Mouse (Mus musculus): Measurements from ENCODE around the gene Tns1.
"Not testable (repeated sequence)": the region's sequence is repeated elsewhere in the genome, so short reads cannot be mapped to it uniquely, and the experiment has no call there.

The Tns1 gene

DNA sequence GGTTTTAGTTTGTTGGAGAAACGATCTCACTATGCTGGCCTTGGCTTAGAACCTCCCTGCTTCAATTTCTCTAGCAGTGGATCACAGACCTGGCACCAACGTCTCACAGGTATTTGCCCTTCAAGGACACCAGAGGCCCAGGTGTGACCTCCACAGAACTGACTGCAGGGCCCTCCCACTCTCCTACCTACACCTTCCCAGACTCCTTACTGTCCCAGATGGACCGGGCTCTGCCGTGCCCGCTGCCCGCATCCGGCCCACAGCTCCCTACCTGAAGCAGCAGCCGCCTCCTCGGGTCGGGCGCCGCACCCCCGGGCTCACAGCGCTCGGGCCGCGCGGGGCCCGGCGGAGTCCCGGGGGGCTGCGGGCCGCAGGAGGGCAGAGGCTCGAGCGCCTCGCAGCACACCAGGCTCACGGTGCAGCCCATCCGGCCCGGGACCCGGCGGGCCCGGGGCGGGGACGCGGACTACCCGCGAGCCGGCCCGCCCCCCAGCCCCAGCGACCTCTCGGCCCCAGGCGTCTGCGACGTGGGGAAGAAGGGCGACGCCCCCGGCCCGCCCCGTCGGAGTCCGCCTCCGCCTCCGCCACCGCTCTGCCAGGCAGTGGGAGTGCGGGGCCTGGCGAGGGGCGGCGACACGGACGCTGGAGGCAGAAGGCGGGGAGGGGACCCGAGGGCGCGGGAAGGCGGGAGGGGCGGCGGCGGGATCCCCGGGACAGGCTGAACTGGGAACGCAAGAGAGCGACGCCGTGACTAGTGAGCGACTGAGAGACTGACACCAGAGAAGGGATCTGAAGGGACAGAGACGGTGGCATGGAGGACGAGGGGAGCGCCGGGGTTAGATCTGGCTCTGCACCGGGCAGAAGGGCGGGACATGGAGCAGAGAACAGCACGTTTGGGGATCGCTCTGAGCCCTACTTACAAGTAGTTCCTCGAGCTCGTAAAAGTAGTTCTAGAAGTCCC lies at the start of gene Tns1:
Gene Tns1, minus strand, starts transcription at position 429 of the 961 bp plus-strand sequence.
- peak; percentile 77 to 85 for DNase-seq

DNA sequence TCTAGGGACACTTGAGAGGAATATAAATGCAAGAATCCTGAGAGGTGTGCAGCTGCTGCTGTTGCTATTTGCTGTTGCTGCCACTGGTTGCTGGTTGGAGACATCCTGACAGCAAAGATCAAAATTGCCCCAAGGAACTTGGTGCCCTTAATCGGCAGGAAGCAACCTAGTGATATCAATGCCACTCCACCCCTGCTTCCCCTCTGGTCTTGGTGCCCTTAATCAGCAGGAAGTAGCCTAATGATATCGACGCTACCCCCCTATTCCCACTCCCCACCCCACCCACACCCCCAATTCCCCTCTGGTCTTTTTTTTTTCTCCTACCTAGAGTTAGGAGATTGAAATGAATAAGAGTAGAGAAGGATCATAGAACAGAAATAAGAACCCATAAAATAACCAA lies 48.5 kb upstream of the Tns1 start:
- DNase-seq: no peak

DNA sequence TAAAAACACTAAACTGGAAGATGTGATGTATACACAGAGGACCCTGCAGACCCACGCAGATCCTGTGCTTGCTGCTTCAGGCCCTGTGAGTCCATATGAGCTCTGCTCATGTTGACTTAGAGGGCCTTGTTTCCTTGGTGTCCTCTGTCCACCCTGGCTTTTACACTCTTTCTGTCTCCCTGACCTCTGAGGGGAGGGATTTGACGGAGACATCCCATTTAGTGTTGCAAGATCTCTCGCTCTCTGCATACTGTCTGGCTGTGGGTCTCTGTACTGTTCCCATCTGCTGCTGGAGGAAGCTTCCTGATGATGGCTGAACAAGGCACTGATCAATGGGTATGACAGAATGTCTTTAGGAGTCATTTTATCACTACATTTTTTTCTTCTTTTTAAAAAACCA lies 45.5 kb upstream of the Tns1 start:
- DNase-seq: no peak

DNA sequence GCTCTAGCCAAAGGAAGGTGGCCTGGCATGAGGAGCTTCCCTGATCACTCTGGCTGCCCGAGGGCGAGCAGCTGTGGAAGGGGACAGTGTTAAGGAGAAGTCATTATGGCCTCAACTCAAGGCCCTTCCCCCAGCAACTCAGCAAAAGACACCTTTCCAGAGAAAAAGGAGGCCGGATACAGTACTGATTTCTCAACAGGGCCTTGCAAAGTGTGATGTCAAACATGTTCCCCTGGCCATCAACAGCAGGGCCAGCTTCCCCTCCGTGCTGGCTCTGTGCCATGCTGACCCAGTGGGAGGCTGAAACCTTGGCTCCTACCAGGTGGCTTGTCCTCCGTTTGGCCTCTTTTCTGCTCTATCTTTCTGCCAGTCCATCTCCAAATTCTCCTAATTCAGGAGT lies 42.9 kb upstream of the Tns1 start:
- no peak for DNase-seq

DNA sequence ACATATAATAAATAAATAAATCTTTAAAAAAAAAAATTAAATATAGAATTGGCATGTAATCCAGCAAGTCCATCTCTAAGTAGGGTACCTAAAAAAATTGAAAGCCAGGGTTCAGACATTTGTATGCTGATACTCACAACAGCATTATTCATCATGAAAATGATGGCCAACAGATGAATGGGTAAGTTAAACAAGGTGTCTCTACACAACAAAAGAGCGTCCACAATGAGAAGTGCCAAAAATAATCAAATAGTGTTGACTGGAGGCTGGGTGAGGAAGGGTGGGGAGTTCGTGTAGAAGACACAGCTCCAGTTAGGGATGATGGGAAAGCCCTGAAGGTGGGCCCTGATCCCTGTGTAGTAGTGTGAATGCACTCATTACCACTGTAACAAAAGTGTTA lies 35.8 kb upstream of the Tns1 start:
- DNase-seq: no peak

DNA sequence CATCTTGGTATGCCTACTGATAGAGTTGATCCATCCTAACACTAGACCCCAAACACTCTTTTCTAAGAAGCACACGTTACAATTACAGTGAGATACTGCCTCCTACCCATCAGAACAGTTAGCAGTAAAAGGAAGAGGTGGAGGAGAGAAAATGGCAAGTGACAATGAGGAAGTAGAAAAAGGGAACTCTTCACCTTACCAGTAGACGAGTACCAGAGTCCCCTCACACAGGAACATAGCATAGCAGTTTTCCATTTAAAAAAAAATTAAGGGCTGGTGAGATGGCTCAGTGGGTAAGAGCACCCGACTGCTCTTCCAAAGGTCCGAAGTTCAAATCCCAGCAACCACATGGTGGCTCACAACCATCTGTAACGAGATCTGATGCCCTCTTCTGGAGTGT lies 35.4 kb upstream of the Tns1 start:
- not testable (repeated sequence) for DNase-seq

DNA sequence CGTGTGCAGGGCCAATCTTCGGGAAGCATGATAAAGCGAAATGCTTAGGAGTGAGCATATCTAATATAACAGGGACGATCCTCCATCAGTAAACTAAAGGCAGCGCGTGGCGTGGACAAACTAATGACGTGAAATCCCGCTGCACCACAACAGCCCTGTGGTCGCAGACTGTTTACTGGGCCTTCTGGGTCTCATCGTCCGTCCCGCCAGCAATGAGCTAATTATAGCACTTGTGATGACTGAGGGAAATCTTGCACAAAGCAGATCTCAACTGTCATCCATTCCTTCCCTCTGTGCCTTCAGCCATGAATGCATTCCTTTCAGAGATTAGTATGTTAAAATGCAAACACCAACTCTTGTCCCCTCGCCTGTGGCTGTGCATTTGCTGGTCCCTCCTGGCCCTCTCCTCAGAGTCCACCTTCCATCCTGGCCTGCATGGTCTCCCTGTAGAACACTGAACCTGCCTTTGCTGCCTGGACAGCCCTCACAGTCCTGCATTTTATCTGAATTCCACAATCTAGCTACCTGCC lies 32.2 kb upstream of the Tns1 start:
- DNase-seq: no peak

DNA sequence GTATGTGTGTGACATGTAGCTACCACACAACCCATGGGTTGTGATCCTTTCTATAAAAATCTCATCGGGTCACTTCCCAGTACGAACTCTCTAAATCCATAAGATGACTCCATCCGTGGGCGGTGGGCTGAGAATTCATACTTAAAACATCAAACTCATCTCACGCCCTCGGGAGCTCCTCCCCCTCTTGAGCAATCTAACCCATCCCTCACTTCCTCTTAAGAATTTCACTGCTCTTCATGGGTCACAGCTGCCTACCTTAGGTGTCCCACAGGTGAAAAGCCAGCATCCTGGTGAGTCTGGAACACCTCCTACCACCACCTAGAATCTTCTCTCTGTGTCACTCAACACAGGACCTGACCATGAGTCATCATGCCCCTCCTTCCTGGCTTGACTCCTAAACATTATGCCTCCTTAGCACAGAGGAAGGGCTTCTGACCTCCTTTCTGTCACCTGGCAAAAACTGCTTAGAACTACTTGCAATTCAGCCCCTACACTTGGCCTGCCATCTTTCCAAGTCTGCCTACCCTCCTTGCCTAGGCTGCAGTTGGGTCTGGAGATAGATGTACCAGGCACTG lies 31.3 kb upstream of the Tns1 start:
- no peak for DNase-seq

DNA sequence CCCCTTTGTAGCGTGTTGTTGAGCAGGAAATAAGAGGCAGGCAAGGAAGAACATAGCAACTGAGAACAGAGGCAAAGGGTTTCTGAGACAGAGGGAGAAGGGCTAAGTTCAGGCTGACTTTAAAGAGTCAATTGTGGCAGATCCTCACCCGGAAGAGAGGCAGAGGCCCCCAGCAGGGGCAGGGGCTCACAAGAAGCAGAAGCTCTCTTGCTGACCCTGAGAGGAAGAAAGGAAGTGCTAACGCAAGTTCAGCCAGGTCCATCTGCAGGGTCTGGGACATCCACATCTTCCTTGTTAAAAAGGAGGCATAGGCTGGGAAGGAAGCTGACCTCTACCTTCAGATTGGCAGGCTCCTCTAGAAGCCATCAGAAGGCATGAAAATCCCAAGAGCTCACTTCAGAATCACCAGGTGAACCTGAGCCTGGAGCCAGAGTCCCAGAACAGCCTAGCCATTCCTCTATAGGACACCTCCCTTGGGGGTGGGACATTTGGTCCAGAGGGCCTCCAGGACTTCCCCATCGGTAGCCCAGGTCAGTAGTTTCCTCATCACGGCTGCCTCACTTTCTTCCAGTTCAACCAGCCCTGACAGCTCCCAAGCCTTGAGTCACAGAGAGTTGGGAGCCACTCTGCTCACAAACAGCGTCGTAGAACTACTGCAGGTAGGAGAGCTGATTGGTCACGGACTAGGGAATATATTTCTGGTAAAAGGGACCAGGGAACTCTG lies 29.4 kb upstream of the Tns1 start, which contains the start of gene Cxcr2:
Gene Cxcr2, plus strand, starts transcription at position 529 of the 724 bp plus-strand sequence.
- no peak for DNase-seq

DNA sequence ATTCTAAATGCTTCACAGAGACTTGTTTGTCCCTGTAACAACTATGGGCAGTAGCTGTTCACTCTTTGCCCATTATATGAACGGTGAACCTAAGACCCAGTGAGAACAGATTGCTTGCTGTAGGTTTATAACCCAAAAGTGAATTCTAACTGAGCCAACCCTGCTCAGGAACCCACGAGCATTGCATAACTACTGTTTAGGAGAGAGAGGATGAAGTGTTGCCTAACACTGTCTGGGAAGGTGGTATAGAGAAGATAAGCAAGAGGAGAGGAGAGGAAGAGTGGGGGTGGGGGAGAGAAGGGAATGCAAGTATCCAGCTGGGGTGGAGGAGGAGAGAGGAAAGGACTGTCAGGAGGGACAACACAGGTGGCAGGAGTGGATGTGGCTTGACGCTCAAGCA lies 26.8 kb upstream of the Tns1 start:
- DNase-seq: no peak

DNA sequence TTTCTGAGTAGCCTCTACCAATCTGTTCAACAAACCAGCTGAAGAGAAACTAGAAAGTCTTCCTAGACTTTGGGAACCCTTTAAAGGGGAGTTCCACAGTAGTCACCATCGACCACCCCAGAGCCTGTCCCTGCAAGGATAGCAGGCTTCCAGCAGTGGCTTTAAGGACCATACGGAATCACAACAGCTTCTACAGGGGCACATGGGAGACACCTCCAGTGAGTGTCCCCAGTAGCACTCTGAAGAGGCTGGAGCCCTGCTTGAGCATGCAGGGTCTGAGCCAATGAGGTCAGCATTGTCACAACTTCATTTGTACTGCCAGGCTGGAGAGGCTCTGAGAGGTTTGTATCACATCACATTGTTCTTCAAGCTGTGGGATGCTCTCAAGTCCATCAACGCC lies 25.9 kb upstream of the Tns1 start:
- DNase-seq: no peak

DNA sequence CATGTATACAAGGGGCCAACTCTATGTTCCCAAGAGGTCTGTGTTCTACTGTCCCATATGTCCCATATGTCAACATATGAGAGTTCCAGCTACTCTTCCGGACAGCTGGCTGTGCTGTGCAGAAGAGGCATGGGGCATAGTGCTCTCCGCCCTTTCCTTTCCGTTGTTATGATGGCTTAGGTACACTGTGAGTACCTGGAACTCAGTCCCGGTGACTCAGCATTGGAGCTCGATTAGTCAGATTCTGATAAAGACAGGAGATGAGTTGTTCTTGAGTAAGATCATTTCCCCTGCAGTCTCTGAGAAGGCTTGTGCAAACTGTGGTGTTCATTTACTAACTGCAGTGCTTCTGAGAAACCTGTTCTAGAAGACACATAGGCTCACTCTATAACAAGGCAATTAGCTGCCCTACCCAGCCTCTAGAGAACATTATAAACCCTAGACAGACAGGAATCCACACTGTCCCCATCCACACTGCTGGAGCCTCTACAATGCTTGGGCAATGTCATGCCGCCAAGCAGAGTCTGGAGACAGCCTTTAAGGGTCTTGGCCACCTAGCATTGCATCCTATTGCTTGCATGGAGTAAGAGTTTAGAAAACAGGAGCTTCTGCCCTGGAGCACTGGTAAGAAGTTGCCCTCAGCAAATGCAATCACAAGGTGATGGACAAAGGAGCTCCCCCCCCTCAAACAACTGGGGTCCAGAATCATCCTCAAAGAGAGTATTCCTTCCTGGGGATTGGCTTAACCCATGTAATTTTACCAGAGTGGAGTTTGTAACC lies 25.0 kb upstream of the Tns1 start:
- no peak for DNase-seq

DNA sequence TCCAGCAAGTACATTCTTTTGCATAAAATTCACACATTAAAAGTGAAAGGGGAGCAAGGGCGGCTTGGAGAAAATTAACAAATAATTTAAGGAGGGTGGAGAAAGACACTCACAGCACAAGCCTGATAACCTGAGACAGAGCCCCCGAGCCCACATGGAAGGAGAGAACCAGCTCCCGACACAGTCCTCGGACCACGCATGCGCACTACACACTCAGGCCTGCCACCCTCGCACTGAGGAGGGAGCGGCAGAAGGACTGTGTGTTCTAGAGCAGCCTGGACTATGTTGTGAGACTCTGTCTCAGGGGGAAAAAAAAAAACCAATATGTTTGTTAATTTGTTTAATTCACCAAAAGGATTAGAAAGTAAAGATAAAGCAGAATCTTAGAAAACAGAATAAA lies 17.5 kb upstream of the Tns1 start:
- DNase-seq: peak in 1 of 2 experiments; percentile 27

DNA sequence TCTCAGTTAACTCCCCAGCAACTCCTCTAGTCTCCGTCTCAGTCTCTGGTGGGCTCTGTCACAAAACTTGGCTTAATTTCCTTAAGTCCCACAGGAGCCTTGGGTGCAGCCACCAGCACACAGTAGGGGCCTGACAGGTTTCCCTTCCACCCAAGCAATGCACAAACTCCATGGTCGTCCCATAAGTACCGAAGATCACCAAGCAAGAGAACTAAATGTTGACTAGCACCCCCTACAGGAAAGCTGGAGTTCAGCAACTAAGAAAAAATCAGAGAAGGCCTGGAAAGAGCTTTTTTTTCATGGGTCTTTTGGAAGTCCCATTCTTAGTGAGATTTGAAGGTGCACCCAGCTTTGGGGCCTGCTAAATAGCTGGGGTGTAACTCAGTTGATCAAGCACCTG lies 15.2 kb upstream of the Tns1 start:
- no peak for DNase-seq

DNA sequence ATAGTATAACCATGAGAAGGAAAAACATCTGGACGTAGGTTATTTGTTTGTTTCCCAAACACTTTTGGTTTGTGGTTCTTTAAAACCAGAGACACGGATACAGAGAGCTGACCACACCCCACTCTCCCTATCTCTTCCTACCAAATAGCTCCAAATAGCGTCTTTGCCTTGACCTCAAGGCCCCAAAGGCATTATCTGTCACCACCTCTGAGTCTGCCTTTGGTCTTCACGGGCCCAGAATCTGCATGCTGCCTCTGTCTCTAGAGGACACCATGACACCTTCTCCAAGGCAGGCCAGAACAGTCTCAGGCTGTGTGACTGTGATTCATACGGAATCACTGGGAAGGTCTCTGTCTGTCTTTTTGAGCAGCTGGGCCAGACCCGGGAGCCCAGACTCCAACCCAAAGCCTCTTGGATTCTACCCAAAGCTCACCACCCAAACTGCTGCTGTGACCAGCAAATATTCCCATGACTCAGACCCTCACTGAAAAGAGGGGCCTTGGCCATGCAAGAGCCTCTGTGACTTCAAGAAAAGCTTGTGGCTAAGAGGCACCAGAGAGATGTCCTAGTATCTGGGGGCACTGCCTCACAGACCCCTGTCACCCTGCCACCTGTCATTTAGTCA lies 11.2 kb upstream of the Tns1 start:
- no peak for DNase-seq

DNA sequence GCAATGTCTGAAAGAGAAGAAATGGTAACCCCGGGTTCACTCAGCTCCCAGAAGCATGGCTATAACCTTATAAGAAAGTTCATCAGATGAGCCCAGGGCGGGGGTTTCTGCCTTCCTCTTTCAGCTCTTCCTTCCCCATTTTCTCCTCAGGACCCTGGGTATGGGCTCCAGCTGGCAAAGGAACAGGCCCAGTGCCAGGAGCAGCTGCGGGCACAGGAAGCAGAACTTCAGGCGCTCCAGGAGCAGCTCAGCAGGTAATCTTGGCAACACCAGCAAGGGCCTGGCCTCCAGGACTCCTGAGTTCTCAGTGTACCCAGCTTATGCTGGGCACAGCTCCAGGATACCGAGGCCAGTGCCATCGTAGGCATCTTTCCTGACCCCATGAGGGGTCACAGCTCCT lies 9.7 kb upstream of the Tns1 start:
- peak in 1 of 2 experiments; percentile 19 for DNase-seq

DNA sequence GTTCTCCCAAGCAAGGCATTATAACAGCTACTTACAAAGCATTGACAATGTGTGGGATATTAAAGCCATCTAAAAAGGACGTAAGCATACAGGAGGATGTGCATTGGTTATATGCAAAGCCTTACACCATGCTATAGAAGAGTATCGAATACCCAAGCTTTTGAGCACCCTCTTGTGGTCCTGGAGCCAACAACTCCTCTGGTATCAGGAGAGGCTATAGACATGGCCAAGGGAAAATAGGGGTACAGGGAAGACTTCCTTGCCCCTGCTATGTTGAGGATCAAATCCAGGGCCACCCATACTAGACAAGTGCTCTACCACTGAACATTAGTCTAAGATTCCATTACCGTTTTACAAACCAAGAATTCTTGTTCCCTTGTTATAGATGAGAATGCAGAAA lies 7.8 kb upstream of the Tns1 start:
- no peak for DNase-seq

DNA sequence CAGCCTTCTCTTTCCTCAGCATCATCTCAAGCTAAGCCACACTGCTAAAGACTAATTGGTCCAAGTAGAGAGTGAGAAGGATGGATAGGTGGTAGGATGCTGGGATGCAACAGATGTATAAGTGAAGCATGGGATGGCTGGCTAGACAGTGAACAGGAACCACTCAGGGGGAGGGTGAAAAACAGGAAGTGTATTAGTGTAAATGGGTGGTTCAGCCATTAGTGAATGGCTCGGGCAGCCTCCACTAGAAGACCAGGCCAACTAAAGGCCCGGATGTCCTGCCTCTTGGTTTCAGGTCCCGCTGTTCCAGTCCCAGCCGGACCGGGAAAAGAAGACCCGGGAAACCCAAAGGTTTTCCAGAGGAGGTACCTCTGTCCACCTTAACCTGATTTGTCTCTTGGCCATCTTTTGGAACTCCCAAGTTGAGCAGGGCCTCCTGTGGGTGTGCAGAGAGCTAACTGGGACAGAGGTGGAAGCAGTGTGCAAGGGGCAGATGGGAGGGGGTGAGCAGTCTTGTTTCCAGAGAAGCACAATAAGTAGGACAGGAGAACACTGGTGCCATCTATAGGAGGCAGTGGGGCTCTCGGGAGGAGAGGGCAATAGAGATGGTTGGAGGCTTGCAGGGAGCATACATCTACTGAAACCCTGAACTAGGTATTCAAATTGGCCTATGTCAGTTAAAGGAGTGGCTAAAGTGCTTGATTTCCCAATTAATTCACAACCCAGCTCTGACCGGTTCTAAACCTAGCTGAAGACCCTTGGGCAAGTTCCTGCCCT lies 6.8 kb upstream of the Tns1 start:
- DNase-seq: no peak

DNA sequence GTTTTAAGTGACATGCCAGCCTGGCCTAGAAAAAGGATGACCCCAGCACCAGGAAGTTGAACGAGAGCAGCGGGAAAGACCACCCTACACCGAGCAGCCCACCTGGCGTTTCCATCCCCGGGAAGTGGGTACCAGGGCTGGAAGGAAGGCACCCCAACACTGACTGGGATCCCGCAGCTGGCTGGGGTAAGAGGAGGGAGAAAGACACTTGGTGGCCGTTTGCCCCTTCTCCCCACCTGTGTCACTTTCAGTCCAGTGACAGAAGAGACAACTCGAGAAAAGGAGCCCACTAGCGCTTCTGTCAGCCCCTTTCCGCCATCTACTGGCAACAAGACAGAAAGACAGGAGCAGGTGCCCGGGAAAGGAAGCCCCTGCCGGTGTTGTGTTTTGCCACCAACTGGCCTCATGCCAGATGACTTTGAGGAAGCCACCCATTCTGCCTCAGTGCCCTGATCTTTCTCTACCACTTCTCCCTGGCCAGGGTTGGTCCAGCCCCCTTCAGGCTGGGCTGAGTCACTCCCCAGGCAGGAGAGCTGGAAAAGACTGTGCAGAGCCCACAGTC lies 823 bp upstream of the Tns1 start, which contains the start of gene Rufy4:
Gene Rufy4, plus strand, starts transcription at position 551 of the 562 bp plus-strand sequence.
- DNase-seq: peak; percentile 81 to 85

DNA sequence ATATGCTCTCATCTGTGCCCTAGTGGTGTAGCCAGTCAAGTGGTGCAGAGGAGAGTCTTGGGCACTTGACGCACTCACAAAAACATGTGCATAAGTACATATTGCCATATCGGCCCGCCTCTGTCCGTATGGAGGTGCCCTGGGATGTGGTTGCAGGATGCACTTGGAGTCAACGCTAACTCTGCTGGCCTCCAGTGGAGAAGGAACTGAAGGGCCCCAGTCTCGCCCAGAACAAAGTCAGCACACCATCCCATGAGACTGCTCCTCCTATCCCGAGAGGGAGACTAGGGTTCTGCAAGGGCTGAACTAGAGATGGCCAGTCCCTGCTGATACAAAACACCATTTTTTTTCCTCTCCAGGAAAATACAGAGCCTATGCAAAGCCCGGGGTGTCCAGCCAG lies 1.0 kb downstream of the Tns1 start:
- no peak for DNase-seq
